Mouse (Mus musculus) liver, embryonic 13.5 days (tissue): Measurements from ENCODE around the gene Gcn1l1. TPM values are rescaled to one million over a fixed set of nuclear protein-coding genes. Genes with fewer than 3 reads are reported as not detected.

Experiments
- ATAC-seq: fragments of 200-750 bp; cut with Nextera tagmentation; 2 replicates; pipeline ENCODE4 v1.8.0; 2017; ENCODE audit warnings: low read depth, mild to moderate bottlenecking, moderate number of reproducible peaks, moderate library complexity
- DNase-seq: peaks from one replicate; pipeline ENCODE4 v3.0.0; 2022
- H3K27ac ChIP-seq: fragments of 300-500 bp; sonication (generic); 2 replicates; pipeline ENCODE4 v1.5.1; 2015; ENCODE audit warnings: moderate library complexity, mild to moderate bottlenecking, inconsistent platforms
- H3K27me3 ChIP-seq: fragments of 300-500 bp; sonication (generic); 2 replicates; pipeline ENCODE4 v1.6.1; 2015; ENCODE audit warnings: mild to moderate bottlenecking, inconsistent platforms
- H3K36me3 ChIP-seq: fragments of 300-500 bp; sonication (generic); 2 replicates; pipeline ENCODE4 v1.6.1; 2015; ENCODE audit warnings: mild to moderate bottlenecking, inconsistent platforms
- H3K4me1 ChIP-seq: fragments of 300-500 bp; sonication (generic); replicated peaks from 2 replicates; pipeline ENCODE4 v1.6.1; 2015; ENCODE audit warnings: inconsistent platforms
- H3K4me2 ChIP-seq: fragments of 300-500 bp; sonication (generic); 2 replicates; pipeline ENCODE4 v1.6.1; 2015; ENCODE audit warnings: inconsistent platforms, mild to moderate bottlenecking, moderate library complexity
- H3K4me3 ChIP-seq: fragments of 300-500 bp; sonication (generic); replicated peaks from 2 replicates; pipeline ENCODE4 v1.5.1; 2015; ENCODE audit warnings: mild to moderate bottlenecking, inconsistent platforms
- H3K9ac ChIP-seq: fragments of 300-500 bp; sonication (generic); 2 replicates; pipeline ENCODE4 v1.6.1; 2015; ENCODE audit warnings: mild to moderate bottlenecking, inconsistent platforms
- H3K9me3 ChIP-seq: fragments of 300-500 bp; sonication (generic); replicated peaks from 2 replicates; pipeline ENCODE4 v1.6.1; 2016; ENCODE audit warnings: inconsistent platforms
- WGBS: fragments of 180-500 bp; shearing (Covaris S2); methylation state at CpG from one replicate; pipeline ENCODE4 v1.1.7; 2015; ENCODE audit not compliant: insufficient replicate concordance; 5-methylcytosine and 5-hydroxymethylcytosine counted together
- polyA plus RNA-seq: library from polyadenylated mRNA; unstranded; fragments of >200 nt; fragmentation: Nextera tagmentation; extraction: Ambion mirVana; gene quantifications from 2 replicates; pipeline ENCODE4 v1.2.1, GENCODE M21; 2015

Gcn1l1 gene
- polyA plus RNA-seq, 1 experiment from 2014 or later = 18.7 TPM

- WGBS = 84% methylated on average over 15 of the region's 15 CpGs
- Histone ChIP-seq H3K27ac (no peak overlapping the region), H3K36me3 (peaks cover 77% of the 10 kb centered on the region), H3K4me3 (no peak overlapping the region), H3K9me3 (no peaks in the 10 kb centered on the region), H3K4me2 (no peak overlapping the region), H3K4me1 (peaks cover 20% of the 10 kb centered on the region), H3K9ac (no peak overlapping the region), H3K27me3 (no peaks in the 10 kb centered on the region)
- no peak for DNase-seq
- no peak for ATAC-seq
Measured at GRCm38 (mm10) chr5:115619690-115620089, 54.6 kb downstream of the Gcn1l1 start.

- no peak overlapping the region for H3K4me2 ChIP-seq
- peaks cover 47% of the 10 kb centered on the region for H3K36me3 ChIP-seq
- no peaks in the 10 kb centered on the region for H3K27me3 ChIP-seq
- WGBS = 78% methylated on average over 7 of the region's 7 CpGs
- no peaks in the 10 kb centered on the region for H3K9me3 ChIP-seq
- DNase-seq (peak; percentile 23), ATAC-seq (no peak)
- peaks cover 47% of the 10 kb centered on the region for H3K4me1 ChIP-seq
- no peak overlapping the region for H3K4me3 ChIP-seq
- H3K27ac ChIP-seq = peak overlapping the region; percentile 69
- no peak overlapping the region for H3K9ac ChIP-seq
Measured at GRCm38 (mm10) chr5:115622686-115623085, 57.6 kb downstream of the Gcn1l1 start.

- peaks cover 37% of the 10 kb centered on the region for H3K36me3 ChIP-seq
- H3K27me3 ChIP-seq = no peaks in the 10 kb centered on the region
- WGBS = 52% methylated on average over 9 of the region's 9 CpGs
- no peak overlapping the region for H3K9ac ChIP-seq
- H3K27ac ChIP-seq = peak overlapping the region; percentile 69
- peaks cover 59% of the 10 kb centered on the region for H3K4me1 ChIP-seq
- H3K4me2 ChIP-seq = no peak overlapping the region
- no peak for ATAC-seq
- DNase-seq = no peak
- H3K9me3 ChIP-seq = no peaks in the 10 kb centered on the region
- no peak overlapping the region for H3K4me3 ChIP-seq
Measured at GRCm38 (mm10) chr5:115623694-115624440, 58.8 kb downstream of the Gcn1l1 start.

- H3K4me3 ChIP-seq = peak overlapping the region; percentile 42
- H3K9ac ChIP-seq = peak overlapping the region; percentile 72
- peak; percentile 77 for DNase-seq
- peaks cover 12% of the 10 kb centered on the region for H3K36me3 ChIP-seq
- H3K27ac ChIP-seq = peak overlapping the region; percentile 99
- H3K4me1 ChIP-seq = peaks cover 80% of the 10 kb centered on the region
- no peaks in the 10 kb centered on the region for H3K27me3 ChIP-seq
- H3K4me2 ChIP-seq = peak overlapping the region; percentile 71
- H3K9me3 ChIP-seq = no peaks in the 10 kb centered on the region
- 27% methylated on average over 10 of the region's 10 CpGs for WGBS
- peak; percentile 97 for ATAC-seq
Measured at GRCm38 (mm10) chr5:115626237-115626886, 61.3 kb downstream of the Gcn1l1 start.

GRCm38 (mm10) chr5:115628083-115628482 lies 63.0 kb downstream of the Gcn1l1 start:
- peak overlapping the region; percentile 69; the same call in 1 of the 2 replicates for H3K9ac ChIP-seq
- DNase-seq (no peak), ATAC-seq (no peak)
- 26% methylated on average over 8 of the region's 8 CpGs for WGBS
- no peak overlapping the region for H3K4me2 ChIP-seq
- peaks cover 80% of the 10 kb centered on the region for H3K4me1 ChIP-seq
- H3K4me3 ChIP-seq = no peak overlapping the region
- peak overlapping the region; percentile 99 for H3K27ac ChIP-seq
- no peaks in the 10 kb centered on the region for H3K27me3 ChIP-seq
- no peaks in the 10 kb centered on the region for H3K9me3 ChIP-seq
- H3K36me3 ChIP-seq = peaks cover under 1% of the 10 kb centered on the region; the same call in 1 of the 2 replicates

- 80% methylated on average over 4 of the region's 4 CpGs for WGBS
- Histone ChIP-seq H3K4me1 (peaks cover 82% of the 10 kb centered on the region), H3K9me3 (no peaks in the 10 kb centered on the region), H3K9ac (peak overlapping the region; percentile 36; the same call in 1 of the 2 replicates), H3K27ac (peak overlapping the region; percentile 99; the same call in 1 of the 2 replicates), H3K36me3 (peaks cover 10% of the 10 kb centered on the region), H3K4me2 (peak overlapping the region; percentile 12; the same call in 1 of the 2 replicates), H3K4me3 (no peak overlapping the region), H3K27me3 (no peaks in the 10 kb centered on the region)
- no peak for ATAC-seq
- DNase-seq = no peak
Measured at GRCm38 (mm10) chr5:115629672-115630071, 64.6 kb downstream of the Gcn1l1 start.

- 63% methylated on average over 5 of the region's 5 CpGs for WGBS
Measured at GRCm38 (mm10) chr5:115630291-115630690, 65.2 kb downstream of the Gcn1l1 start.

GRCm38 (mm10) chr5:115631505-115632357 lies 66.7 kb downstream of the Gcn1l1 start, which contains the start of gene Rab35:
TSS of gene Rab35 (plus strand) at chr5:115631908.
- Histone ChIP-seq H3K4me3 (peak within 1 kb of the TSS; percentile 96), H3K27ac (peak within 1 kb of the TSS; percentile 97), H3K9ac (peak within 1 kb of the TSS; percentile 98), H3K36me3 (peaks cover 28% of the 10 kb centered on the region), H3K4me1 (peaks cover 84% of the 10 kb centered on the region), H3K27me3 (no peaks in the 10 kb centered on the region), H3K4me2 (peak within 1 kb of the TSS; percentile 88), H3K9me3 (no peaks in the 10 kb centered on the region)
- under 1% methylated on average over 83 of the region's 125 CpGs for WGBS
- ATAC-seq (peak; percentile 80), DNase-seq (peak; percentile 93)

More at GRCm38 (mm10) chr5:115630291-115630690, 65.2 kb downstream of the Gcn1l1 start:
- Histone ChIP-seq H3K4me1 (peaks cover 82% of the 10 kb centered on the region), H3K36me3 (peaks cover 17% of the 10 kb centered on the region), H3K4me2 (peak overlapping the region; percentile 80), H3K4me3 (peak overlapping the region; percentile 96), H3K27me3 (no peaks in the 10 kb centered on the region), H3K9ac (peak overlapping the region; percentile 98), H3K27ac (peak overlapping the region; percentile 97), H3K9me3 (no peaks in the 10 kb centered on the region)
- ATAC-seq (no peak), DNase-seq (no peak)

- Histone ChIP-seq H3K4me1 (peaks cover 84% of the 10 kb centered on the region), H3K36me3 (peaks cover 34% of the 10 kb centered on the region), H3K27me3 (no peaks in the 10 kb centered on the region), H3K4me3 (peak overlapping the region; percentile 96), H3K9me3 (no peaks in the 10 kb centered on the region), H3K4me2 (peak overlapping the region; percentile 88), H3K9ac (peak overlapping the region; percentile 98), H3K27ac (peak overlapping the region; percentile 97)
- DNase-seq (peak; percentile 53), ATAC-seq (no peak)
- WGBS = under 1% methylated on average over 25 of the region's 30 CpGs
Measured at GRCm38 (mm10) chr5:115632358-115632714, 67.3 kb downstream of the Gcn1l1 start.

GRCm38 (mm10) chr5:115633060-115633459 lies 68.0 kb downstream of the Gcn1l1 start:
- WGBS = 51% methylated on average over 4 of the region's 4 CpGs
- H3K27ac ChIP-seq = peak overlapping the region; percentile 97
- peak overlapping the region; percentile 96 for H3K4me3 ChIP-seq
- peaks cover 82% of the 10 kb centered on the region for H3K4me1 ChIP-seq
- no peaks in the 10 kb centered on the region for H3K9me3 ChIP-seq
- H3K9ac ChIP-seq = peak overlapping the region; percentile 98
- DNase-seq (no peak), ATAC-seq (no peak)
- H3K36me3 ChIP-seq = peaks cover 42% of the 10 kb centered on the region
- H3K4me2 ChIP-seq = peak overlapping the region; percentile 88
- H3K27me3 ChIP-seq = no peaks in the 10 kb centered on the region

- WGBS = 52% methylated on average over 8 of the region's 8 CpGs
- Histone ChIP-seq H3K9me3 (no peaks in the 10 kb centered on the region), H3K4me3 (peak overlapping the region; percentile 96), H3K4me2 (peak overlapping the region; percentile 88), H3K36me3 (peaks cover 51% of the 10 kb centered on the region), H3K4me1 (peaks cover 72% of the 10 kb centered on the region), H3K9ac (peak overlapping the region; percentile 98), H3K27ac (peak overlapping the region; percentile 97), H3K27me3 (no peaks in the 10 kb centered on the region)
- ATAC-seq = peak; percentile 58
- peak; percentile 70 for DNase-seq
Measured at GRCm38 (mm10) chr5:115634046-115634445, 69.0 kb downstream of the Gcn1l1 start.
